Mouse (Mus musculus) large intestine, adult 2 months (tissue): Measurements from ENCODE around the gene Bnc1. TPM values are rescaled to one million over a fixed set of nuclear protein-coding genes. Genes with fewer than 3 reads are reported as not detected.

Experiments
- polyA plus RNA-seq: library from polyadenylated mRNA; depleted of rRNA; stranded (reverse); fragments of >200 nt; gene quantifications from 2 replicates; pipeline ENCODE4 v1.2.3, GENCODE M21; 2012; rRNA removed

Gene Bnc1
- polyA plus RNA-seq, 1 experiment = 0.37 TPM

Other genes with a start within 250 kb of the Bnc1 start
- gene Ramac, start 229.4 kb downstream of the Bnc1 start, polyA plus RNA-seq = 12.3 and 12.8 TPM in 2 replicates
- gene 3110040N11Rik, start 202.8 kb downstream of the Bnc1 start, polyA plus RNA-seq = 33.4 and 33.5 TPM in 2 replicates
- gene Btbd1, start 162.9 kb downstream of the Bnc1 start, polyA plus RNA-seq = 16.1 and 21.7 TPM in 2 replicates
- not detected in 2 replicates for gene Gm10160, start 136.5 kb downstream of the Bnc1 start, polyA plus RNA-seq
- 32.3 and 43.5 TPM in 2 replicates for gene Tm6sf1, start 133.3 kb downstream of the Bnc1 start, polyA plus RNA-seq
- gene Hdgfl3, start 57.8 kb downstream of the Bnc1 start, polyA plus RNA-seq = 0.67 and 0.93 TPM in 2 replicates
- 0.96 and 0.97 TPM in 2 replicates for gene Sh3gl3, start 181.5 kb upstream of the Bnc1 start, polyA plus RNA-seq